Mouse (Mus musculus): Measurements from ENCODE around the gene Mvp.

DNA sequence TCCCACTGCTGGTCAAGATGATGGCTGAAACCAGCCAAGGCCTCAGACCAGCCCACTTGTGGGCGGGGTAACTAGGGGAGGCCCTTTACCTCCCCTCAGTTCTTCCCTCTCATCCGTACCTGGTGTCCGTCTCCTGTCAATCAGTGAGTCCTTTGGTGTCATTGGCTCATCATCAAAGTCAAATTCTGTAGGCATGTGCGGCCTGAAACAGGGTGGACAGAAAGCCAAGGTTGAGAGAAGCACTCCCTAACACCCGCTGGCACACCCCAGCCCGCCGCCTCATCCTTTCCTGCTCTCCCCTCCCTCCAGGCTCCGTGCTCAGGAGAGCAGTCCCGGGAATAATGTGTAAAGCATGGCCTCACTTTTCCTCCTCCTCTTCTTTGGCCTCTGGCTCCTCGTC is 1.7 kb upstream of the Mvp start:
- TF ChIP-seq POLR2A (IDR thresholded peaks at IDR 0.05; ENCODE audit: low read depth, low read length), result no peak; the same call in 1 of the 2 replicates
- TF ChIP-seq CTCF (IDR thresholded peaks at IDR 0.05; ENCODE audit: borderline replicate concordance, insufficient read depth, low read length), result no peak
